Mouse (Mus musculus) kidney, adult 9 months (tissue): ENCODE measurements around the gene Meioc.

Source experiments
- DNase-seq: peaks from one replicate; pipeline ENCODE4 v3.0.0; 2022

The Meioc gene

GRCm38 (mm10) chr11:102663416-102663815 lies at the start of gene Meioc:
Gene Meioc (plus strand): TSS chr11:102663716.
- no peak for DNase-seq

- no peak for DNase-seq
Measured at GRCm38 (mm10) chr11:102619449-102619848, 44.1 kb upstream of the Meioc start.

GRCm38 (mm10) chr11:102623876-102624789 lies 39.4 kb upstream of the Meioc start:
- DNase-seq = peak; percentile 26

GRCm38 (mm10) chr11:102624888-102625407 lies 38.6 kb upstream of the Meioc start:
- DNase-seq = no peak

- DNase-seq = no peak
Measured at GRCm38 (mm10) chr11:102627171-102627931, 36.2 kb upstream of the Meioc start.

- no peak for DNase-seq
Measured at GRCm38 (mm10) chr11:102628529-102628928, 35.0 kb upstream of the Meioc start.

- no peak for DNase-seq
Measured at GRCm38 (mm10) chr11:102629375-102629774, 34.1 kb upstream of the Meioc start.

GRCm38 (mm10) chr11:102630731-102631130 lies 32.8 kb upstream of the Meioc start:
- no peak for DNase-seq

- no peak for DNase-seq
Measured at GRCm38 (mm10) chr11:102631203-102631602, 32.3 kb upstream of the Meioc start.

GRCm38 (mm10) chr11:102632725-102633124 lies 30.8 kb upstream of the Meioc start:
- no peak for DNase-seq

- DNase-seq = no peak
Measured at GRCm38 (mm10) chr11:102633379-102633778, 30.1 kb upstream of the Meioc start.

- no peak for DNase-seq
Measured at GRCm38 (mm10) chr11:102636887-102637286, 26.6 kb upstream of the Meioc start.

GRCm38 (mm10) chr11:102643891-102644382 lies 19.6 kb upstream of the Meioc start:
- no peak for DNase-seq

GRCm38 (mm10) chr11:102646226-102646625 lies 17.3 kb upstream of the Meioc start:
- DNase-seq = no peak

GRCm38 (mm10) chr11:102647885-102648284 lies 15.6 kb upstream of the Meioc start:
- no peak for DNase-seq

- peak; percentile 58 for DNase-seq
Measured at GRCm38 (mm10) chr11:102651381-102651780, 12.1 kb upstream of the Meioc start.

- no peak for DNase-seq
Measured at GRCm38 (mm10) chr11:102652844-102653243, 10.7 kb upstream of the Meioc start.

GRCm38 (mm10) chr11:102655888-102656287 lies 7.6 kb upstream of the Meioc start:
- DNase-seq = no peak

- DNase-seq = no peak
Measured at GRCm38 (mm10) chr11:102656326-102656926, 7.1 kb upstream of the Meioc start.

GRCm38 (mm10) chr11:102656931-102657330 lies 6.6 kb upstream of the Meioc start:
- DNase-seq = no peak

GRCm38 (mm10) chr11:102665151-102665550 lies 1.6 kb downstream of the Meioc start:
- no peak for DNase-seq

- DNase-seq = no peak
Measured at GRCm38 (mm10) chr11:102665637-102666435, 2.3 kb downstream of the Meioc start.
